Mouse (Mus musculus): ENCODE measurements around the gene Nfkbia.

- TF ChIP-seq CTCF (IDR thresholded peaks at IDR 0.05; ENCODE audit: borderline replicate concordance, control insufficient read depth, extremely low read depth, insufficient read depth, low read length, poor library complexity) = no peak
- no peak for TF ChIP-seq POLR2A (IDR thresholded peaks at IDR 0.05; ENCODE audit: control insufficient read depth, extremely low read depth, insufficient read depth, low read length, poor library complexity)
Observed at GRCm38 (mm10) chr12:55507332-55507935, 15.0 kb upstream of the Nfkbia start.

Data from thymus, adult 2 months (tissue).